Mouse (Mus musculus): ENCODE results near the gene Cnot10.
A peak's percentile ranks its signal among the peaks of the same experiment; 100 is the strongest.

Cnot10 gene

GRCm38 (mm10) chr9:114639839-114640646, at the start of gene Cnot10:
TSS of gene Cnot10 (minus strand) at chr9:114640184.
- peak; percentile 97 for DNase-seq

DNA sequence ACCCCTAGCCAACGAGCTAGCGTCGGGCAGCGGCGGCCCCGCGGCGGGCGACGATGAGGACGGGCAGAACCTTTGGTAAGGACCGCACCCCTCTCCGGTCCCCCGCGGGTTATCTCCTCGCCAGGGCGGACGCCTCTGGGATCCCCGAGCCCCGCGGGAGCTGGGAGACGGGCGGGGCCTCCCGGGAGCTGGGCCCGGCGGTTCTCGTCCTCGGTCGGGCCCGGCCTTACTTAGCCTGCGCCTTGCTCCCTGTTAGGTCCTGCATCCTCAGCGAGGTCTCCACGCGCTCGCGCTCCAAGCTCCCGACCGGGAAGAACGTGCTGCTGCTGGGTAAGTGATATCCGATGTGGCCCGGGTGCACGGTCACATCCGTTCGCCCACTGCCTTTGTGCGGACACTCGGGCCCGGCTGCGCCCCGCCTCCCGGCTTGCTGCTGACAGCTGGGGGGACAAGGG, 49.0 kb upstream of the Cnot10 start:
- DNase-seq = no peak

GRCm38 (mm10) chr9:114688252-114688952, 48.4 kb upstream of the Cnot10 start, which contains the start of gene Dync1li1:
TSS of gene Dync1li1 (plus strand) at chr9:114688790.
- peak; percentile 98 for DNase-seq

DNA sequence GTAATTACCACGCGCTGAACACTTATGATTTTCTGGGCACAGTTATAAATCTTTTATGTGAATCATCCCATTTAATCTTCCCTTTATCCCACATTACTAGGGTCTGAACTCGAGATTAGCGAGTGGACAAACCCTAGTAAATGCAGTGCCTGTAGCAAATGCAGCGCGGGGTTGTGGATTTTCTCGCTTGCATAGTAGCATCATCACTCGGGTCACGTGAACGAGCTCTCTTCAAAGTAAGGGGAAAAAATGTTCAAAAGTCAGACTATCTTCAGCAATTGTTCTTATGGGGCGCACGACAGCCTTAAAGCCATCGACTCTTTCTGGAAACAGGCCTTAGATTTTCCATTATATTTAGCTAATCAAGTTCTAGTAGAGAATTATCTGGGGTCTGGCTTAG, 47.7 kb upstream of the Cnot10 start:
- no peak for DNase-seq

- DNase-seq = no peak
Measured at GRCm38 (mm10) chr9:114686245-114686644, 46.3 kb upstream of the Cnot10 start.

- no peak for DNase-seq
Measured at GRCm38 (mm10) chr9:114682193-114682592, 42.2 kb upstream of the Cnot10 start.

- DNase-seq = no peak
Measured at GRCm38 (mm10) chr9:114680531-114680930, 40.5 kb upstream of the Cnot10 start.

DNA sequence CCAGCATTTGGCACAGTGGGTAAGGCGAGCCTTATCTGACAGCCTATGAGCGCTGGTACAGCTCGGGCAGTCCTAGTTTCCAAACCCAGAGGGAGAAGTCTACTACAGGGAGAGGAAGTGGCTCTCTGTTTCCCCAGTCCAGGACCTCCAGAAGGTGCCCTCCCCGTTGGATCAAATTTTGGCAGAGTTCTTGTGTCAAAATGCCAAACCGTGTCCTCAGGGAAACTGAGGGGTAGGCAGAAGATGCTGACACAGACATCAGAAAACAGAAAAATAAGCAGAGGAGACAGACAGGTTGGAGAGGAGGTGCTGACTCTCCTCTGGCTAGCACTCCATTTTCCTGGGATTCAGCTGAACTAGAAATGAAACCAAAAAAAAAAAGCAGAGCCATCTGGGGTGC, 40.0 kb upstream of the Cnot10 start:
- no peak for DNase-seq

- DNase-seq = no peak
Measured at GRCm38 (mm10) chr9:114678576-114678975, 38.6 kb upstream of the Cnot10 start.

- no peak for DNase-seq
Measured at GRCm38 (mm10) chr9:114673626-114674025, 33.6 kb upstream of the Cnot10 start.

DNA sequence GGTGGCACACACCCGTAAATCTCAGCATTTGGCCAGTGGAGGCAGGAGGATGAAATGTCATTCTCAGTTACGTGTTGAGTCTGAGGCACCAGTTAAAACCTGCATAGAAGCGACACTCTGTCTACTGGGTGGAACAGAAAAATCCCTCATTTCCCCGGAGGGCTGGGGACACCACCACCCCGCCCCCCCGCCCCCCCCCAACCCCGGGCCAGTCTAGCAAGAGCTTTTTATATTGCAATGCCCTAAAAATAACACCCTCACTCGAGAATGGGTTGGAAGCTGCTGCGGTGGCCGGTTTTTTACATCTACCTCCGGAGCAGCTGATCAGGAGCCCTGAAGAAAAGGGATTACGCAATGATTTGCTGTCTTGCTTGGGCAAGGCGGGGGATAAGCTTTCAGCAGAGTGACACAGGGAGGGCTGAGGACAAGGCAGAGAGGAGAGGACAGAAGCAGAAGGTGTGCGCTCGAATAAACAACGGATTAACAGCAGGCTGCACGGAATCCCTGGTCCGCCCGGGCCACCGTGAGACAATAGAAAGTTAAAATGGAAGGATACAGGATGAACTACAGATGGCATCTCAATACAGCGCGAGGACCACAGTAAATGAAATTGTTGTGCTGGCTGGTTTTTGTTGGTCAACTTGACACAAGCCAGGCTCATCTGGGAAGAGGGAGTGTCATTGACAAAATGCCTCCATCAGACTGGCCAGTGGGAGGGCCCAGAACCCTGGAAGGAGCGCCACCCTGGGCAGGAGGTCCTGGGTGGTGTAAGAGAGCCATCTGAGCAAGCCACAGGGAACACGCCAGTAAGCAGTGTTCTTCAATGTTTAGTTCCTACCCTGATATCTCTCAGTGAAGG, 32.9 kb upstream of the Cnot10 start:
- DNase-seq = peak; percentile 32

DNA sequence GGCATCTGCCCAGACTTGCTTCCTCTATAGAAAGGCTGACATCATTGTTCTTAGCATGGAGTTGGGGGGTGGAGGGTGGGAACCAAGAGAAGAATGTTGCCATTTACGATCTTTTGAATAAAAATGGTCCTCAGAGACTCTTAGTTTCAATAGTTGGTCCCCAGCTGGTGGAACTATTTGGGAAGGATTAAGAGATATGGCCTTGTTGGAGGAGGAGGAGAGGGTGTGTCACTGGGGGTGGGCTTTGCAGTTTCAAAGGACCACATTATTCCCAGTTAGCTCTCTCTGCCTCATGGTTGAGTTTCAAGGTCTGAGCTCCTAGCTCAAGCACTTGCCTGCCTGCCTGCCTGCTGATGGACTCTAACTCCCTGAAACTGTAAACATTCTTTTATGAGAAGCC, 32.0 kb upstream of the Cnot10 start:
- no peak for DNase-seq

GRCm38 (mm10) chr9:114669011-114669410, 29.0 kb upstream of the Cnot10 start:
- no peak for DNase-seq

GRCm38 (mm10) chr9:114668047-114668446, 28.1 kb upstream of the Cnot10 start:
- no peak for DNase-seq

DNA sequence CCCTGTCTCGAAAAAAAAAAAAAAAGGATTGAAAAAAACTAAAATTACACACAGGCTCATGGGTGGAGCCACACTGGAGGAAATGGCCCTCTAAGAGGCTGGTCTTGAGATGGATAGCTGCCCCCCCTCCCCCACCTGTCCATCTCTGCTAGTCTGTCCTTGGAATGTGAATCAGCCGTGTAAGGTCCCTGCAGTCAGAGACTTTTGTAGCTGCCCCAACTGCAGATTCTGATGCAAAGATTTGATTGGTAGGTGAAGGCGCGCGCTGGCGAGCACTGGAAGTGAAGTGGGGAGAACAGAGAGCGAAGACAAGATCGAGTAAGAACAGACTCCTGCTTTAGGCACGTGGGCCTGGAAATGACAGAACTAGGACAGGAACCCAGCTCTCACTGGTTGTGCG, 26.9 kb upstream of the Cnot10 start:
- no peak for DNase-seq

- DNase-seq = no peak
Measured at GRCm38 (mm10) chr9:114663782-114664181, 23.8 kb upstream of the Cnot10 start.

DNA sequence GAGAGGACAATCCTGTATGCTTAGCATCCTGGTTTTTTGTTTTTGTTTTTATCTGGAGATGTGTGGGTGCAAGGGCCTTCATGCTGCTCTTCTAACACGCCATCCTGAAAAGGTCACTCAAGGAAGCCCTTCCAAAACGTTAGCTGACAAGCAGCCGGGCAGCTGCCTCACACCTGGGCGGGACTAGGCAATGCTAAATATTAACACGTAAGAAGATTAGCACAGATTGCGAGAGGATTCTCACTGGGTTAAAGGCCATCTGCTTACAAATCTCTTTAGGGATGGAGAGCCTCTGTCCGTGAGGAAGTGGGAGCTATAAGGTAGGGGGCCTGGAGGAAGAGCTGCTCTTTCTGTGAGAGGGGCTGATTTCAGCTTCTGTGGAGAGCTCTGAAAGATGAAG, 22.0 kb upstream of the Cnot10 start:
- no peak for DNase-seq

- no peak for DNase-seq
Measured at GRCm38 (mm10) chr9:114660983-114661382, 21.0 kb upstream of the Cnot10 start.

DNA sequence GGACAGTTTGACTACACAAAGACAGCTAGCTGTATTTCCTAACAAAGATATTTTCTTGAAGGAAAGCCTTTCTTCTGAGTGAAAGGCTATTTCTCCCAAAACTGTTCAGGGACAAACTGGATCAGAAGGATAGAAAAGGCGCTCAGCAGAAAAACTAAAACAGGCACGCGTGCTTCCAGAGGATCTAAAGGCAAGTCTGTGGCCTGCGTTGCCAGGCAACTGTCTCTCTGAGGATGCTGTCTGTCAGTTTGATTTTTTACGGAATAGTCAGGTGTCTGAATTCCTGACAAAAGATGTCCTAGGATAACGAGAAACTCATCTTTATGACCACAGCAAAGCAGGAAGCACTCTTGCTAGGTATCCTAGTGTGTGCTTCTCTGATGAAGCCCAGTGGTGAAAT, 20.5 kb upstream of the Cnot10 start:
- DNase-seq = no peak

DNA sequence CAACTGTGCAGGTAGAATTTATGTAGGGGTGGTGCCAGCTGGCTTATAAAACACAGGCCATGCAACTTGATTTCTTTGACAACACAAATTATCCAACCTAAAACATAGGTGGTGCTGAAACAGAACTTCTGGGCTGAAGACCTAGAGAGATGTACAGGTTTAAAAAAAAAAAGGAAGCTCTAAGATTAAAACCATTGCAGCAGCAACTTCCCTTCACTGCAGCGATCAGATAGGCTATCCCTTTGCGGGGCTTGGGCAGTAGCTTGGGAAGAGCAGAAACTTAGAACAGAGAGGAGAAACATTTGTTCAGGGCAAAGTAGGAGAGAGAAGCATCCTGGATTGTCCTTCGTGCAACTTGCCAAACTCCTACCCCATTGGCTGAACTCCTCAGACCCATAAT, 16.7 kb upstream of the Cnot10 start:
- DNase-seq = no peak

GRCm38 (mm10) chr9:114655356-114655755, 15.4 kb upstream of the Cnot10 start:
- DNase-seq = no peak

DNA sequence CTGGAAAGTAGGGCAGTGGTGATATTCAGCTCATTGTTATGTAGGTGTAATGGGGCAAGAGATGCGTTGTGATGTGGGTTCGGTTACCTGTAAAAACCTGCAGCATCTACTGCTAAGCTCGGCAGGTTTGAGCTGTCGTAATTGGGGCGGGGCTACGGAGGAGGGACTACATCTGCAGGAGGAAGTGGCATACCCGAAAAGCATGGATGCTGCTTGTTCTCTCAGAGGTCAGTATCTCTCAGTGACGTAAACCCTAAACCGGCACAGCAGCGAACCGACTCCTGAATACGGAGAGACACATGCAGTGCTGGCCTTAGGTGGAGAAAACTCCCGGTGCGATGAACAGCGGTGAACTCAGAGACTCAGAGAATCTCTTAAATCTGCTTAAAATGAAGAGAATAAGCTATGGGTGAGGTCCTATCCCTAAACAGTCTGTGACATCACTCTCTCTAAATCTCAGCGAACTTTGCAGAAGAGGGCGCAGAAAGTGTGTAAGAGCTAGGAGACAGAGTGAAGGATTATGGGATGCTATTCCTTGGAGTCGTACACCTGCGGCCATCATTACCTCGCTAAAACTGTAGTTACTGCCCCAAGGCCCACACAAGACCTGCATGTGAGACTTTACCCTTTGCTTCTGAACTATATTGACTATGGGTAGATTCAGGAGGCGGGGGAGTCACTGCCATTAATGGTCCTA, 11.1 kb upstream of the Cnot10 start:
- DNase-seq = no peak

DNA sequence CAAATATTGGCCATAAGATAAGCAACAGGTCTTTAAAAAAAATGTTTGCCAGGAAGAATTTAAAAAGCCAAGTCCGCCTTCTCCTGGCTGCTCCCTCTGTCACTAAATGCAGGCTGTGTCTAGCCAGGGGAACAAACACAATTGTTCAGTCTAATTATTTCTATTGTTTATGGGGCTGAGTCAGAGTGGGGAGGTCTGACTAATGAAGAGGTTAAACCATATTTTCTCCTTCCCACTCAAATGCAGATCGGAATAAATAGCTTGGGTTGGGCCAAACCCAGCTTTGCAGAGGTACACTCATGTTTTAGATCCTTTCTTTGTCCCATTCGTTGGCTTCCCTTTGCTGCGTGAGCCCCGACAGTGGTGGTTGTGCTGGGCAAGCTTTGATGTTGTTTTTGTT, 9.4 kb upstream of the Cnot10 start:
- no peak for DNase-seq
